Mouse (Mus musculus): Measurements from ENCODE around the gene Ahdc1. TPM values are rescaled to one million over a fixed set of nuclear protein-coding genes. Genes with fewer than 3 reads are reported as not detected.

Gene Ahdc1
- total and polyA plus RNA-seq, 3 experiments = 2.5 to 8.8 TPM; not detected in 1

- H3K4me1 ChIP-seq (ENCODE audit: control insufficient read depth in 1 of 2, insufficient read depth in 2 of 2, low read length in 2 of 2) = peaks cover 7 to 18% of the 10 kb centered on the region in 2 experiments
- TF ChIP-seq NRF1 (IDR thresholded peaks at IDR 0.05; ENCODE audit: insufficient read depth, low read depth, low read length, poor library complexity, severe bottlenecking) (no peak), MAZ (IDR thresholded peaks at IDR 0.05; ENCODE audit: low read depth, low read length) (no peak), MAFK (IDR thresholded peaks at IDR 0.05; ENCODE audit: borderline replicate concordance, low read depth, low read length) (no peak), EP300 (IDR thresholded peaks at IDR 0.05; ENCODE audit: low read depth in 1 of 2, low read length in 2 of 2) (no peak), CHD2 (IDR thresholded peaks at IDR 0.05; ENCODE audit: low read length) (no peak), ELF1 (IDR thresholded peaks at IDR 0.05; ENCODE audit: low read depth, low read length) (no peak)
- no peak overlapping the region for H3K4me3 ChIP-seq (ENCODE audit: control insufficient read depth in 1 of 2, insufficient read depth in 1 of 2, low read depth in 2 of 2, low read length in 2 of 2)
- H3K79me2 ChIP-seq (ENCODE audit: control insufficient read depth, insufficient read depth, low read length, poor library complexity) = no peaks in the 10 kb centered on the region
- no peak overlapping the region for H3K27ac ChIP-seq (ENCODE audit: control insufficient read depth, low read depth, low read length)
- no peak for DNase-seq (ENCODE audit: low read depth, low spot score)
- H3K27me3 ChIP-seq (ENCODE audit: control insufficient read depth in 1 of 2, insufficient read depth in 2 of 2, low read length in 2 of 2) = no peaks in the 10 kb centered on the region
- no peaks in the 10 kb centered on the region for H3K9me3 ChIP-seq (replicated peaks; ENCODE audit: insufficient read depth, low read length)
- peaks cover 0 to 15% of the 10 kb centered on the region in 2 experiments; a peak in 2 of 4 replicates for H3K36me3 ChIP-seq (ENCODE audit: control insufficient read depth in 1 of 2, insufficient read depth in 2 of 2, low read length in 2 of 2)
- H3K9ac ChIP-seq (ENCODE audit: control insufficient read depth, low read depth, low read length, poor library complexity, severe bottlenecking) = no peak overlapping the region
Observed at GRCm38 (mm10) chr4:133054530-133054929, 43.5 kb downstream of the Ahdc1 start.

GRCm38 (mm10) chr4:133055163-133055951 lies 44.3 kb downstream of the Ahdc1 start:
- DNase-seq (ENCODE audit: low read depth, low spot score) = no peak
- Histone ChIP-seq H3K79me2 (ENCODE audit: control insufficient read depth, insufficient read depth, low read length, poor library complexity) (no peaks in the 10 kb centered on the region), H3K27me3 (ENCODE audit: control insufficient read depth in 1 of 2, insufficient read depth in 2 of 2, low read length in 2 of 2) (no peaks in the 10 kb centered on the region), H3K4me1 (ENCODE audit: control insufficient read depth in 1 of 2, insufficient read depth in 2 of 2, low read length in 2 of 2) (peaks cover 7 to 18% of the 10 kb centered on the region in 2 experiments), H3K4me3 (ENCODE audit: control insufficient read depth in 1 of 2, insufficient read depth in 1 of 2, low read depth in 2 of 2, low read length in 2 of 2) (no peak overlapping the region), H3K9ac (ENCODE audit: control insufficient read depth, low read depth, low read length, poor library complexity, severe bottlenecking) (no peak overlapping the region), H3K27ac (ENCODE audit: control insufficient read depth, low read depth, low read length) (no peak overlapping the region), H3K36me3 (ENCODE audit: control insufficient read depth in 1 of 2, insufficient read depth in 2 of 2, low read length in 2 of 2) (peaks cover 0 to 15% of the 10 kb centered on the region in 2 experiments; a peak in 2 of 4 replicates), H3K9me3 (replicated peaks; ENCODE audit: insufficient read depth, low read length) (no peaks in the 10 kb centered on the region)
- no peak for TF ChIP-seq JUND (IDR thresholded peaks at IDR 0.05; ENCODE audit: low read depth, low read length)
- TF ChIP-seq GATA1 (IDR thresholded peaks at IDR 0.05; ENCODE audit: low read depth, low read length) = no peak

GRCm38 (mm10) chr4:133056069-133056890 lies 45.2 kb downstream of the Ahdc1 start:
- Histone ChIP-seq H3K27me3 (ENCODE audit: control insufficient read depth in 1 of 2, insufficient read depth in 2 of 2, low read length in 2 of 2) (no peaks in the 10 kb centered on the region), H3K4me1 (ENCODE audit: control insufficient read depth in 1 of 2, insufficient read depth in 2 of 2, low read length in 2 of 2) (peaks cover 7 to 18% of the 10 kb centered on the region in 2 experiments), H3K4me3 (ENCODE audit: control insufficient read depth in 1 of 2, insufficient read depth in 1 of 2, low read depth in 2 of 2, low read length in 2 of 2) (no peak overlapping the region), H3K9me3 (replicated peaks; ENCODE audit: insufficient read depth, low read length) (no peaks in the 10 kb centered on the region), H3K79me2 (ENCODE audit: control insufficient read depth, insufficient read depth, low read length, poor library complexity) (no peaks in the 10 kb centered on the region), H3K36me3 (ENCODE audit: control insufficient read depth in 1 of 2, insufficient read depth in 2 of 2, low read length in 2 of 2) (peaks cover 0 to 15% of the 10 kb centered on the region in 2 experiments; a peak in 2 of 4 replicates), H3K9ac (ENCODE audit: control insufficient read depth, low read depth, low read length, poor library complexity, severe bottlenecking) (no peak overlapping the region), H3K27ac (ENCODE audit: control insufficient read depth, low read depth, low read length) (no peak overlapping the region)
- DNase-seq (ENCODE audit: low read depth, low spot score) = peak; percentile 69
- peak; percentile 44 for TF ChIP-seq SMC3 (IDR thresholded peaks at IDR 0.05; ENCODE audit: low read depth, low read length)
- TF ChIP-seq RAD21 (IDR thresholded peaks at IDR 0.05; ENCODE audit: low read depth, low read length) = peak; percentile 46
- TF ChIP-seq EP300 (IDR thresholded peaks at IDR 0.05; ENCODE audit: low read depth in 1 of 2, low read length in 2 of 2) = peak in 1 of 2 experiments; percentile 36; a peak in 1 of 4 replicates
- TF ChIP-seq CTCF (IDR thresholded peaks at IDR 0.05 in 2 of 3, conservative IDR thresholded peaks at IDR 0.05 in 1 of 3; ENCODE audit: control insufficient read depth in 1 of 3, insufficient read depth in 1 of 3, low read depth in 2 of 3, low read length in 3 of 3, poor library complexity in 1 of 3, severe bottlenecking in 1 of 3) = peak; percentile 72 to 83 (median 82)
- TF ChIP-seq USF2 (IDR thresholded peaks at IDR 0.05; ENCODE audit: borderline replicate concordance in 1 of 2, insufficient read depth in 1 of 2, low read depth in 1 of 2, low read length in 2 of 2) = no peak
- peak; percentile 69 for TF ChIP-seq GATA1 (IDR thresholded peaks at IDR 0.05; ENCODE audit: low read depth, low read length)

All from MEL (cell line).